Mouse (Mus musculus): ENCODE measurements around the gene Pdzrn4. TPM values are rescaled to one million over a fixed set of nuclear protein-coding genes. Genes with fewer than 3 reads are reported as not detected.

Pdzrn4 gene
- polyA plus RNA-seq, 1 experiment from 2014 or later: 15.9 TPM

DNA sequence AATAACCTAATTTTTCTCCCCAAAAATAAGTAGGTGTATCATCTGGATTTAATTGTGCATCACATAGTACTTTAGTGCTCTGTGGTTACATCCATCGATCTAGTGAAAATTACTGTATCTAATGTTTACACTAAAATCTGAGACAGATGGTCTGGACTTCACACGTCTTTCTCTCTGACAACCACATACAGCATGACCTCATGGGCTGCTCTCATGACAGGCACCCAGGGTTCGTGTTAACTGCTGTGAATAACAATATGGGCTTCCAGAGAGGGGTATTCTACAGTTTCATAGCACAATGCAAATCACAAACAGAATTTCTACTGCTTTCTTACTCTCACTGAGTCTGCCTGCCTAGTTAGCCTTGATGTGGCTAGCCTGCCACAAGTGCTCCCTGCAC is 20.4 kb downstream of the Pdzrn4 start:
- H3K9me3 ChIP-seq: no peaks in the 10 kb centered on the region
- no peak for ATAC-seq (ENCODE audit: low FRiP score, low read depth)
- no peaks in the 10 kb centered on the region for H3K27me3 ChIP-seq (replicated peaks)
- H3K4me3 ChIP-seq: no peak overlapping the region
- no peak overlapping the region for H3K4me2 ChIP-seq (replicated peaks)
- H3K36me3 ChIP-seq: no peaks in the 10 kb centered on the region
- peaks cover 3% of the 10 kb centered on the region; the same call in 1 of the 2 replicates for H3K4me1 ChIP-seq
- 55% methylated on average over 3 of the region's 3 CpGs for WGBS
- no peak overlapping the region for H3K27ac ChIP-seq
- no peak overlapping the region for H3K9ac ChIP-seq

DNA sequence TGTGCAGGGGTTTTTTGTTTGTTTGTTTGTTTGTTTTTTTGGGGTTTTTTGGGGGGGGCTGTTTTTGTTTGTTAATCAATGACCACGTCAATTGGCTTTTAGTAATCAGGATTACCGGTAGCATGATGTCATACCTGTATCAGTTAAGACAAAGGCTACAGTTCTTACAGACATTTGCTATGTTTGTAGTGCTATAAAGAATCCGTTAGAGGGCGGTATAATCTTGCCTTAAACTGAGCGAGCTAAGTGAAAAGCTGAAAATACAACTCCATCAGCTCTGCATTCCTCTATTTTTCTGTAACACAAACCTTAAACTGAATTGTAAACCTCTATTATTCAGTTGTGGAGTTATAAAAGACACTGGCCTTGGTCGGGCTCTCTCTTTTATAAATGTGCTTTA is 37.9 kb downstream of the Pdzrn4 start:
- ATAC-seq (ENCODE audit: low FRiP score, low read depth): no peak
- no peaks in the 10 kb centered on the region for H3K36me3 ChIP-seq
- no peaks in the 10 kb centered on the region for H3K4me1 ChIP-seq
- H3K9me3 ChIP-seq: no peaks in the 10 kb centered on the region
- no peak overlapping the region for H3K4me2 ChIP-seq (replicated peaks)
- H3K9ac ChIP-seq: no peak overlapping the region
- no peak overlapping the region for H3K27ac ChIP-seq
- 12% methylated on average over 6 of the region's 6 CpGs for WGBS
- no peak overlapping the region for H3K4me3 ChIP-seq
- no peaks in the 10 kb centered on the region for H3K27me3 ChIP-seq (replicated peaks)

DNA sequence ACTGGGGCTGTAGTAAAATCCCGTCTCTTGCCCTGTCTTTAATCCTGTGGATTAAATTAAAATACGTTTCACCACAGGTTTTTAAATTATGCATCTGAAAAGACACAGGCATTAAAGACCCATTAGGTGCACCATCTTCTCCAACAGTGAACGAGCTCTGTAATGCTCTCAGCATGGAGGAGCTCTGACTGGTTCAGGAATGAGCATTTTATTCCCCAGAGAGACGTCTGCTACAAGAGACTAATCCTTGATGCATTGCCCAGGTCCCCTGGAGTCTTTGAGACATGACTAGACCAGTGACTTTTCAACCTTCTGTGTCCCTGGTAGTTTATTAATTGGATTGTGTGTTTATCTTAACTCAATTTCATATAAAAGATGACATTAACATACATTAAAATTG is 38.6 kb downstream of the Pdzrn4 start:
- H3K9ac ChIP-seq: no peak overlapping the region
- H3K27ac ChIP-seq: no peak overlapping the region
- no peaks in the 10 kb centered on the region for H3K36me3 ChIP-seq
- H3K4me1 ChIP-seq: no peaks in the 10 kb centered on the region
- 42% methylated on average over 4 of the region's 4 CpGs for WGBS
- H3K9me3 ChIP-seq: no peaks in the 10 kb centered on the region
- no peaks in the 10 kb centered on the region for H3K27me3 ChIP-seq (replicated peaks)
- H3K4me3 ChIP-seq: no peak overlapping the region
- ATAC-seq (ENCODE audit: low FRiP score, low read depth): no peak
- no peak overlapping the region for H3K4me2 ChIP-seq (replicated peaks)

DNA sequence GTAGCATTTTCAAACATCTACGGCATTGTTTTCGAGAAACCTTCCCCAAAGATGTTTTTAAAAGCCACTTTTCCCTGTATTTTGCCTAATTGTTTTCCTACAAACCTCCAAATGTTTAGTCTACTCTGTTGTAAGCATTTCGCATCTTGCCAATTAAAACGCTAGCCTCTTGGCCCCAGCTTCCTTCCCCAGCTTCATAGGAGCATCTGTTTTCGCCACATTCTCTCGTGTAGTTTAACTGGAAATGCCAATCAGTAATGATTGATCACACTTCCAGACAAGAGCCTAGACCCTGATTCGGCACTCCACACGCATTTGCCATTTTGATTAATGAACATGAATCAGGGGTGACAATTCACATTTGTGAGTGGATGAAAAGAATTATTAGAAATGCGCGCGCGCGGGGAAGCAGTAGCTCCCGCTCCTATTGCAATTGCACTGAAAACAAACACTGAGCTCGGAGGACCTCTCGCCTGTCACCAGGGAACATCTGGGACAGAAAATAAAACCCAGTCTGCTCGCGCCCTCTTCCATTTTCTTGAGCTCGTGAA is 45.0 kb downstream of the Pdzrn4 start:
- no peak for ATAC-seq (ENCODE audit: low FRiP score, low read depth)
- Histone ChIP-seq H3K27ac (no peak overlapping the region), H3K9ac (no peak overlapping the region), H3K4me1 (no peaks in the 10 kb centered on the region), H3K4me2 (replicated peaks) (peak overlapping the region; percentile 19; the same call in 1 of the 2 replicates), H3K9me3 (no peaks in the 10 kb centered on the region), H3K27me3 (replicated peaks) (no peaks in the 10 kb centered on the region), H3K36me3 (no peaks in the 10 kb centered on the region), H3K4me3 (no peak overlapping the region)
- WGBS: 61% methylated on average over 19 of the region's 19 CpGs

DNA sequence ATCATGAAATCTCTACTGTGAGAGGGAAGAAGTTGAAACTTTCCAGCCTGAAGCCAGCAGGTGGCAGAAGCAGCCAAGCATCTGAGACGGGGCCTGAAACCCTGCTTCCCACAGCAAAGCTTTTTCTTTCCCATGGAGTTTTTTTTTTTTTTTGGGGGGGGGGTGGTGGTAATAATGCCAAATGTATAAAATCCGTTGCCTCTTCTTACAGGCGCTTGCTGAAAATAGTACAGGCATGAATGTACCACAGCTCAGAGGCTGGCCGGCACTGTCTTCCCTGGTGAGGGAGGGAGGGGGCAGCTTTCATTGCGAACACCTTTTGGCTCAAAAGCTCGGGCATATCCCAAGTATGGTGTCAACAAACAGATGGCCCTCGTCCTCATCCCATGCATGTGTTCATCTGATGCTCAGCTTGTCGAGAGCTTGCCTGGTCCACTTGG is 51.0 kb downstream of the Pdzrn4 start:
- Histone ChIP-seq H3K27me3 (replicated peaks) (no peaks in the 10 kb centered on the region), H3K4me1 (peaks cover 3% of the 10 kb centered on the region; the same call in 1 of the 2 replicates), H3K9ac (no peak overlapping the region), H3K4me2 (replicated peaks) (no peak overlapping the region), H3K36me3 (no peaks in the 10 kb centered on the region), H3K4me3 (no peak overlapping the region), H3K27ac (no peak overlapping the region), H3K9me3 (no peaks in the 10 kb centered on the region)
- 59% methylated on average over 8 of the region's 8 CpGs for WGBS
- no peak for ATAC-seq (ENCODE audit: low FRiP score, low read depth)

DNA sequence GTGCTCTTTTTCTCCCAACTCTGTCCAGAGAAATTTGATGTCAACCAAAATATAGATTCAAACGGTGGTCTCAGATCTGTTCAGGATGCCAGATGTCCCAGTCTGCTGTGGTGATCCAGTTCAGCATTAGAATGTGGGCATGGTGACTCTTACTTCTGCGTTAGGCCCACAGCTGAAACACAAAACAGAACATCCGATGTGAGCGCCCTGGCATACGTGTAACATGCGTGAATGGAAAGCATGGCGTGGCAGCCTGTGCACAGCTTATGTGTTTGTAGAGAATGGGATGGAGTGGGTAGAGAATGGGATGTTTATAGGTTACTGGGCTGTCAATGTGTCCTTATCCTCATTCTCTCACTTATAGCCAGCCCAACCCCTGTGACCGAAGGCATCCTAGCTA is 52.4 kb downstream of the Pdzrn4 start:
- Histone ChIP-seq H3K4me1 (peaks cover 3% of the 10 kb centered on the region; the same call in 1 of the 2 replicates), H3K9ac (no peak overlapping the region), H3K9me3 (no peaks in the 10 kb centered on the region), H3K4me2 (replicated peaks) (no peak overlapping the region), H3K27me3 (replicated peaks) (no peaks in the 10 kb centered on the region), H3K4me3 (no peak overlapping the region), H3K27ac (no peak overlapping the region), H3K36me3 (no peaks in the 10 kb centered on the region)
- 96% methylated on average over 8 of the region's 8 CpGs for WGBS
- ATAC-seq (ENCODE audit: low FRiP score, low read depth): no peak

DNA sequence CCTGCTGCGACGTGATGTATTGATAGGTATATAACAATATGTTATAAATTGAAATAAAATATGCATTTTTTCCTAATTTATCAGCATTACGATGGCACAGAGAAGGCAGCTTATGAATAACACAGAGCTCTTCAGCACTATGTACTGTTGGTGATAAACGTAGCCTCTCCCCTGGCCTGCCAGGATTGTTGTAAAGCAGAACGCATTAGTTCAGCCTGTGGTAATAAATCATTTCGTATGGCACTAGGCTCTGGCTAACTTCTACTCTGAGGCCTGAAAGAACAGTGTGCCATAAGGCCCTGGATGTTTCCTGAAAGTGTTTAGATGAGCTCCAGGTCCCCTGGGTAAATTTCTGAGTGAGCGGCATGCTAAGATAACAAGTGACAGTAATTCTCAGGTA is 55.9 kb downstream of the Pdzrn4 start:
- H3K27me3 ChIP-seq (replicated peaks): no peaks in the 10 kb centered on the region
- no peak overlapping the region for H3K27ac ChIP-seq
- ATAC-seq (ENCODE audit: low FRiP score, low read depth): 0 out of 2 replicates have a peak, but pooled peaks have one; percentile 56
- 49% methylated on average over 7 of the region's 7 CpGs for WGBS
- H3K4me3 ChIP-seq: no peak overlapping the region
- no peak overlapping the region for H3K9ac ChIP-seq
- no peaks in the 10 kb centered on the region for H3K9me3 ChIP-seq
- H3K4me1 ChIP-seq: peaks cover 3% of the 10 kb centered on the region; the same call in 1 of the 2 replicates
- no peak overlapping the region for H3K4me2 ChIP-seq (replicated peaks)
- no peaks in the 10 kb centered on the region for H3K36me3 ChIP-seq

DNA sequence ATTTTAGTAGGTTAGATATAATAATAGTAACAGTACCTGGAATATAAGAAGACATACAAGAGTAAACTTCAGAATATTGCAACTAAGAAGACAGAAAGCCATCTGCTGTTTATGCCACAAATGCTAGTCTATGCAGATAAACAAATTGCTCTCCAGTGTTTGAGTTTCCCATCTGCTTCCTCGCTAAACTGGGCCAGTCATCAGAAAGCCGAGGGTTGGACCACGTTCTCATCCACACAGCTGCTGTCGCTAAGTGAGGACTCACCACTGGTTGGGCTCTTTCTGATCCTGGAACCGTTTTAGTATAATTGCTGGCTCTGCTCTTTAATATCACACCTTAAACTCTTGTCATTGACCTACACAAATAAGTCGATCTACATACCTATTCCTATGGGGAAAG is 85.5 kb downstream of the Pdzrn4 start:
- 86% methylated on average over 6 of the region's 6 CpGs for WGBS

DNA sequence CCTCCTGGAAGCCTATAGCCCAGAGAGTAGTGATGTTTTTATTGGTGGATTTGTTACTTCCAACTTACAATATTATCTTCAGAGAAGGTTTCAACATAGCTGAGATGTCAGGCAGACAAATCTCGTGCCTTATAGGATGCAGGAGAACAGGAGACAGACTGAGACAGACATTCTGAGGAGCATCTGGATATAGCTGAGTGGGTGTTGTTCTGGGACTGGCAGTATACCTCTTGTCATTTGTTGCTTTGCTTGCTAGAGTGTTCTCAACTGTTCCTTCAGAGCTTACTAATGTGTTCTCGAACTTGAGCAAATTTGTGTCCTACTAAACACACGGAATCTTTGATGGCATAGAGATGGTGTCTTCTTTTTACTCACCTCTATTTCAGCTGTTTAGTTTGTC is 94.7 kb downstream of the Pdzrn4 start:
- H3K27me3 ChIP-seq (replicated peaks): no peaks in the 10 kb centered on the region
- H3K9me3 ChIP-seq: no peaks in the 10 kb centered on the region
- no peak overlapping the region for H3K4me3 ChIP-seq
- H3K4me1 ChIP-seq: no peaks in the 10 kb centered on the region
- ATAC-seq (ENCODE audit: low FRiP score, low read depth): no peak
- no peak overlapping the region for H3K9ac ChIP-seq
- H3K36me3 ChIP-seq: no peaks in the 10 kb centered on the region
- H3K4me2 ChIP-seq (replicated peaks): no peak overlapping the region
- WGBS: 88% methylated on average over 3 of the region's 3 CpGs
- H3K27ac ChIP-seq: no peak overlapping the region

More for the DNA sequence above, 85.5 kb downstream of the Pdzrn4 start:
- no peak overlapping the region for H3K9ac ChIP-seq
- H3K4me2 ChIP-seq (replicated peaks): no peak overlapping the region
- no peak overlapping the region for H3K27ac ChIP-seq
- no peaks in the 10 kb centered on the region for H3K9me3 ChIP-seq
- no peak overlapping the region for H3K4me3 ChIP-seq
- H3K27me3 ChIP-seq (replicated peaks): no peaks in the 10 kb centered on the region
- H3K36me3 ChIP-seq: no peaks in the 10 kb centered on the region
- ATAC-seq (ENCODE audit: low FRiP score, low read depth): no peak
- no peaks in the 10 kb centered on the region for H3K4me1 ChIP-seq

DNA sequence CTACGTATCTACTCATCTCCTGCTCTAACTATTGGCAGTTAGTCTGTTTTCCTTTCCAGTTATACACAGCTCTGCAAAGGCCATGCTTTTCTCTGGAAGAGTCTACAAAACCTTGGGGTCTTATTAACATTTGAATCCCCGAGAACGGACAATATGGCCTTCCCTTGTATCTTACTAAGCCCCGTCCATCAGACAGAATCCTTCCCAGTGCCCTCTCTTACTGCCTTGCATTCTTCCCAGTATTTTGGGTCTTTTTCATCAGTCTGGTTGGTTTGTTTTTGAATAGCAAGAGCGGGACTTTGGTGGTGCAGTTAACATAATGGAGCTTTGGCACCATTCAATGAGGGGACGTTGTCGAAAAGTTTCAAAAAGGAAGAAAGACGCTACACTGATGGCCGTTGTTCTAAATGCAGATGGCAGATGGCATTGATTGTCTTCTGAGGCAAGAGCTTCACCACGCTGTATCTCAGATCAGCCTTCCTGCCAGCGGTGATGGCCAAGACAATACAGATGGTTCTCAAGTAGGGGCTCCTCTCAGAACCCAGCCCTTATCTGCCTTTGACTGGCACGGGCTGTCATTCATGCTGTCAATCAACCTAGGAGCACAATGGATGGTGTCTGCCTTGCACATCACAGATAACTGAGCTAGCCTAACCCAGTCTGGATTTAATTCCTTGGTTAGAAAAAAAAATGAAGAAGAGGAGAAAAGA is 98.9 kb downstream of the Pdzrn4 start:
- WGBS: 85% methylated on average over 12 of the region's 12 CpGs
- Histone ChIP-seq H3K4me1 (no peaks in the 10 kb centered on the region), H3K4me2 (replicated peaks) (no peak overlapping the region), H3K4me3 (no peak overlapping the region), H3K27ac (no peak overlapping the region), H3K9ac (no peak overlapping the region), H3K36me3 (no peaks in the 10 kb centered on the region), H3K9me3 (no peaks in the 10 kb centered on the region), H3K27me3 (replicated peaks) (no peaks in the 10 kb centered on the region)
- ATAC-seq (ENCODE audit: low FRiP score, low read depth): no peak

DNA sequence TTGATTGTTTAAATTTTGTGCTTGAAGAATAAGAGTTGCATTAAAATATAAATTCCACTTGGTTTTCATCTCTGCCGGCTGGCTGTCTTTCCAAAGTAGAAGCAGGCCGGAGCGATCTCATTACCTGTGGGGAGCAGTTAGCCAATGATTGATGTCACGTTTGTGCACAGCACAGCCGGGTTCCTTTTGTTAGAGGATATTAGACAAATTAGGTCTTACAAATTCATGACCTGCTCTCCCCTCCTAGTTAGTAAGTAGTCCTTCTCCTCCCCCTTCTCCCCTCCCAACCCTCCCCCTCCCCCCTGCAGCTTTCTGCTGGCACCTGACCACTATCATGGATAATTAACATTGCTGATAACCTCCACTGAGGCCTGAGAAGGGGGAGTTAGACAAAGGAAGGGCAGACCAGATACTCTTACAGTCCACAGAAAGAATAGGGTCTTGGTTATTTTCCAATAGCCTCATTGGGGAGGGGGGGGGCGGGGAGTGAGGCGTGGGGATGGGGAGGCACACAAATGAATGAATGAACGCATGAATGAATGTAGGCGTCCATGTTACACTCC is 103.7 kb downstream of the Pdzrn4 start:
- no peak overlapping the region for H3K9ac ChIP-seq
- H3K4me1 ChIP-seq: no peaks in the 10 kb centered on the region
- WGBS: 43% methylated on average over 9 of the region's 9 CpGs
- no peaks in the 10 kb centered on the region for H3K36me3 ChIP-seq
- no peak overlapping the region for H3K27ac ChIP-seq
- H3K4me2 ChIP-seq (replicated peaks): no peak overlapping the region
- ATAC-seq (ENCODE audit: low FRiP score, low read depth): 0 out of 2 replicates have a peak, but pooled peaks have one; percentile 50
- no peaks in the 10 kb centered on the region for H3K27me3 ChIP-seq (replicated peaks)
- H3K4me3 ChIP-seq: no peak overlapping the region
- H3K9me3 ChIP-seq: no peaks in the 10 kb centered on the region

DNA sequence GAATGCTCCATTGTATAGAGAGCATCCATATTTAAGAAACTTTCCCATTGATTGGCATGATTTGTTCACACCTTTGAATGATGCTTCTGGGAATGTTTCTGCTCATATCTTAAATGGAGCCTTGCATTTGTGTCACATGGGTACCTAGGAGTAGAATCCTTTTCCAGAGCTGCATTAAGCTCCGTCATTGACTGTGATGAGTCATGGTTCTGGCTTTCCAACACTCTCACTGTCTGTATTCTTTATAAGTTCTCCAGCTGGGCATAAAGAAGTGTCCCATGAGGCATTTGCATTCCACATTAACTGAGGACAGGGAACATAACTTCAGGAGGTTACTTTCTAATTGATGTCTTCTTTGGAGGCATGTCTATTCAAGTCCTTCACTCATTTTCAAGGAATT is 106.1 kb downstream of the Pdzrn4 start:
- no peak overlapping the region for H3K4me2 ChIP-seq (replicated peaks)
- WGBS: 79% methylated on average over 1 of the region's 1 CpGs
- no peak overlapping the region for H3K27ac ChIP-seq
- no peak overlapping the region for H3K4me3 ChIP-seq
- no peaks in the 10 kb centered on the region for H3K4me1 ChIP-seq
- no peaks in the 10 kb centered on the region for H3K27me3 ChIP-seq (replicated peaks)
- H3K9me3 ChIP-seq: no peaks in the 10 kb centered on the region
- H3K9ac ChIP-seq: no peak overlapping the region
- no peak for ATAC-seq (ENCODE audit: low FRiP score, low read depth)
- no peaks in the 10 kb centered on the region for H3K36me3 ChIP-seq
